Comparison of ENCODE assay signal across 15 mouse cellular contexts in the genomic region with DNA sequence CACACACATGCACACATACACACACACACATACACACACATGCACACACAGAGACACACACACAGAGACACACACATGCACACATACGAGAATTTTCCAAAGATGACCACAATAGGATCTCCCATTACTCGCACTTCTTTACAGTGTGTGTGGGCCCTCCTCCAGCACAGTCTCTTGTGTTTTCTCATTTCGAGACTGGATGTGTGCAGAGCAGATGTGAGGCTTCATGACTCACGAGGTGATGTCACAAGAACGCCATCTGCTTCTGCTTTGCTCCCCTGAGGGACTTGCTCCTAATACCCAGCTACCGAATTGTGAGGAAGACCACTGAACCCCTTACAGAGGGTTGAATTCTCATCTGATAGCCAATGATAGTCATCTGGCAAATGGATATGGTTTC. TPM values are rescaled to one million over a fixed set of nuclear protein-coding genes. Genes with fewer than 3 reads are reported as not detected.
DNase-seq lines count a peak whose midpoint lies in the region; TF ChIP-seq lines count a peak whose summit lies in the region.
"Had no signal": no experiment of that assay in that cellular context is flagged by ENCODE, and none has a peak within 500 bp of the region (broad histone marks: within the 10 kb centered on the region; RNA-seq: fewer than 3 reads in every experiment).

No protein-coding gene starts in this region.

- in situ Hi-C loops in CH12.LX (cut with MboI; ENCODE audit: low pct_ligation_motif_present, low pct_unique_long_range_greater_than_20kb, low sequenced_read_pairs): no loop called here

- peak; percentile 80 for TF ChIP-seq EP300 in CH12.LX (IDR thresholded peaks at IDR 0.05; ENCODE audit: low read length)

- H3K9me3 ChIP-seq in CH12.LX (replicated peaks; ENCODE audit: low read length): no peaks in the 10 kb centered on the region
- H3K9me3 ChIP-seq: liver, embryonic 15.5 days; midbrain, embryonic 15.5 days had no signal

- H3K4me2 ChIP-seq in CH12.LX (ENCODE audit: insufficient read depth, low read depth, poor library complexity, severe bottlenecking): no peak overlapping the region
- H3K4me2 ChIP-seq: liver, embryonic 15.5 days; midbrain, embryonic 15.5 days; neural tube, embryonic 13.5 days had no signal

- WGBS in kidney, adult 2 months: 71% methylated on average over 6 of the region's 6 CpGs

- H3K27me3 ChIP-seq in CH12.LX (replicated peaks): no peaks in the 10 kb centered on the region
- no peaks in the 10 kb centered on the region for H3K27me3 ChIP-seq in kidney, adult 2 months (replicated peaks; ENCODE audit: control insufficient read depth, insufficient read depth, low read length)
- H3K27me3 ChIP-seq: liver, embryonic 15.5 days; midbrain, embryonic 15.5 days; neural tube, embryonic 13.5 days had no signal

- no peak for TF ChIP-seq CTCF in CH12.LX (conservative IDR thresholded peaks at IDR 0.05 in 1 of 2, IDR thresholded peaks at IDR 0.05 in 1 of 2; ENCODE audit: low read depth in 2 of 2, low read length in 2 of 2)
- no peak for TF ChIP-seq CTCF in kidney, adult 2 months (conservative IDR thresholded peaks at IDR 0.05; ENCODE audit: insufficient read depth, insufficient read length, low read depth, low read length)

- TF ChIP-seq POLR2A in CH12.LX (IDR thresholded peaks at IDR 0.05; ENCODE audit: low read depth, low read length): no peak
- TF ChIP-seq POLR2A in kidney, adult 2 months (IDR thresholded peaks at IDR 0.05; ENCODE audit: low read depth, low read length): no peak

- H3K27ac ChIP-seq in CH12.LX (ENCODE audit: insufficient read depth, low read depth): no peak overlapping the region
- H3K27ac ChIP-seq in kidney, adult 2 months (ENCODE audit: insufficient read depth, low read depth, low read length): no peak overlapping the region
- H3K27ac ChIP-seq: liver, embryonic 15.5 days; midbrain, embryonic 15.5 days; neural tube, embryonic 13.5 days had no signal

- H3K4me1 ChIP-seq in CH12.LX (ENCODE audit: control insufficient read depth in 1 of 2, insufficient read depth in 2 of 2): peaks cover 11 to 16% of the 10 kb centered on the region in 2 experiments
- no peaks in the 10 kb centered on the region for H3K4me1 ChIP-seq in kidney, adult 2 months (ENCODE audit: control insufficient read depth, insufficient read depth, low read length)
- H3K4me1 ChIP-seq: liver, embryonic 15.5 days; midbrain, embryonic 15.5 days; neural tube, embryonic 13.5 days had no signal

- no peak overlapping the region for H3K9ac ChIP-seq in CH12.LX (ENCODE audit: insufficient read depth, low read depth)
- H3K9ac ChIP-seq: liver, embryonic 15.5 days; midbrain, embryonic 15.5 days; neural tube, embryonic 13.5 days had no signal

- H3K4me3 ChIP-seq in CH12.LX (replicated peaks in 1 of 3; ENCODE audit: low read depth in 2 of 3, low read length in 2 of 3, poor library complexity in 1 of 3): peak overlapping the region in 1 of 3 experiments; percentile 49
- H3K4me3 ChIP-seq in kidney, adult 2 months (ENCODE audit: insufficient read depth, low read depth, low read length): no peak overlapping the region
- H3K4me3 ChIP-seq: liver, embryonic 15.5 days; midbrain, embryonic 15.5 days; neural tube, embryonic 13.5 days had no signal

- TF ChIP-seq RAD21 in CH12.LX (IDR thresholded peaks at IDR 0.05; ENCODE audit: low read depth, low read length): no peak; the same call in 1 of the 2 replicates

- no peaks in the 10 kb centered on the region for H3K79me2 ChIP-seq in CH12.LX (replicated peaks; ENCODE audit: control insufficient read depth, extremely low read depth, insufficient read depth, poor library complexity, severe bottlenecking)

- dilution Hi-C loops in CH12.LX (cut with MboI; ENCODE audit: extremely low pct_ligation_motif_present, extremely low pct_unique_long_range_greater_than_20kb, low sequenced_read_pairs): no loop called here

- intact Hi-C loops in left cerebral cortex, postnatal 14 days (cut with DNase I): no loop called here
- intact Hi-C loops in heart, postnatal 10 days (cut with DNase I): no loop called here

- no peaks in the 10 kb centered on the region for H3K36me3 ChIP-seq in CH12.LX (replicated peaks in 1 of 2; ENCODE audit: control insufficient read depth in 1 of 2, insufficient read depth in 1 of 2, low read length in 1 of 2)
- H3K36me3 ChIP-seq in kidney, adult 2 months (ENCODE audit: control insufficient read depth, insufficient read depth, low read length): no peaks in the 10 kb centered on the region
- H3K36me3 ChIP-seq: liver, embryonic 15.5 days; midbrain, embryonic 15.5 days; neural tube, embryonic 13.5 days had no signal

- DNase-seq in frontal cortex, postnatal 36 days (ENCODE audit: low spot score in 2 of 2): peak; percentile 25 to 35
- DNase-seq in frontal cortex, postnatal 14 days (ENCODE audit: low spot score in 2 of 2): no peak
- DNase-seq in left cerebral cortex, postnatal 14 days (ENCODE audit: low spot score in 2 of 2): peak; percentile 24 to 38
- DNase-seq in left cerebral cortex, adult 18-20 months (ENCODE audit: low spot score in 2 of 2): no peak
- DNase-seq in CH12.LX (ENCODE audit: extremely low read depth): peak; percentile 69
- DNase-seq in heart, postnatal 10 days: peak; percentile 40 to 56
- DNase-seq in kidney, adult 2 months: no peak
- no peak for DNase-seq in cerebellum, adult 11 months
- DNase-seq: gastrocnemius, postnatal 36 days; retina, postnatal 1 day; thymus, postnatal 4 days had no signal

TF ChIP-seq in CH12.LX, 34 proteins besides CTCF, POLR2A, EP300 and RAD21:
- TF ChIP-seq TBP (conservative IDR thresholded peaks at IDR 0.05; ENCODE audit: low read depth, low read length): no peak
- TF ChIP-seq PAX5 (IDR thresholded peaks at IDR 0.05; ENCODE audit: low read length): no peak
- TF ChIP-seq USF2 (conservative IDR thresholded peaks at IDR 0.05; ENCODE audit: low read depth, low read length): no peak
- no peak for TF ChIP-seq E2F4 (IDR thresholded peaks at IDR 0.05; ENCODE audit: insufficient replicate concordance, low read depth, low read length)
- TF ChIP-seq BHLHE40 (IDR thresholded peaks at IDR 0.05; ENCODE audit: low read depth, low read length): peak; percentile 83
- no peak for TF ChIP-seq GABPA (IDR thresholded peaks at IDR 0.05; ENCODE audit: insufficient replicate concordance, low read depth, low read length)
- peak; percentile 24; the same call in 1 of the 2 replicates for TF ChIP-seq MEF2A (IDR thresholded peaks at IDR 0.05; ENCODE audit: borderline replicate concordance, low read depth, low read length)
- TF ChIP-seq CHD2 (IDR thresholded peaks at IDR 0.05; ENCODE audit: low read length): no peak
- TF ChIP-seq ZC3H11A (IDR thresholded peaks at IDR 0.05; ENCODE audit: low read depth, low read length): no peak
- no peak for TF ChIP-seq ZMIZ1 (IDR thresholded peaks at IDR 0.05; ENCODE audit: low read depth, low read length)
- no peak for TF ChIP-seq NRF1 (IDR thresholded peaks at IDR 0.05; ENCODE audit: low read depth, low read length)
- peak; percentile 53; the same call in 1 of the 2 replicates for TF ChIP-seq RCOR1 (conservative IDR thresholded peaks at IDR 0.05; ENCODE audit: low read depth, low read length)
- TF ChIP-seq IRF4 (IDR thresholded peaks at IDR 0.05; ENCODE audit: low read depth, low read length): peak; percentile 84
- no peak for TF ChIP-seq KAT2A (IDR thresholded peaks at IDR 0.05; ENCODE audit: insufficient replicate concordance, low read length)
- no peak for TF ChIP-seq MAX (IDR thresholded peaks at IDR 0.05; ENCODE audit: low read length)
- TF ChIP-seq JUND (conservative IDR thresholded peaks at IDR 0.05; ENCODE audit: low read depth, low read length): peak; percentile 81
- TF ChIP-seq MAFK (IDR thresholded peaks at IDR 0.05; ENCODE audit: insufficient replicate concordance, low read length): no peak
- no peak for TF ChIP-seq NELFE (IDR thresholded peaks at IDR 0.05; ENCODE audit: low read depth, low read length)
- no peak for TF ChIP-seq POLR2AphosphoS2 (IDR thresholded peaks at IDR 0.05; ENCODE audit: low read depth, low read length)
- TF ChIP-seq ZKSCAN1 (IDR thresholded peaks at IDR 0.05; ENCODE audit: borderline replicate concordance, low read depth, low read length): no peak
- peak; percentile 72; the same call in 1 of the 2 replicates for TF ChIP-seq TCF12 (IDR thresholded peaks at IDR 0.05; ENCODE audit: low read depth, low read length)
- TF ChIP-seq UBTF (IDR thresholded peaks at IDR 0.05; ENCODE audit: low read depth, low read length): no peak
- TF ChIP-seq USF1 (IDR thresholded peaks at IDR 0.05; ENCODE audit: low read depth, low read length): no peak
- TF ChIP-seq JUN (IDR thresholded peaks at IDR 0.05; ENCODE audit: insufficient read depth, low read depth, low read length): peak; percentile 85
- TF ChIP-seq CHD1 (IDR thresholded peaks at IDR 0.05; ENCODE audit: low read depth, low read length): no peak
- no peak for TF ChIP-seq MAZ (IDR thresholded peaks at IDR 0.05; ENCODE audit: low read depth, low read length)
- TF ChIP-seq MYC (IDR thresholded peaks at IDR 0.05; ENCODE audit: low read depth, low read length): no peak
- no peak for TF ChIP-seq ELF1 (IDR thresholded peaks at IDR 0.05; ENCODE audit: low read depth, low read length)
- TF ChIP-seq MXI1 (IDR thresholded peaks at IDR 0.05; ENCODE audit: low read depth, low read length): no peak
- TF ChIP-seq SMC3 (IDR thresholded peaks at IDR 0.05; ENCODE audit: low read depth, low read length): no peak
- TF ChIP-seq SIN3A (IDR thresholded peaks at IDR 0.05; ENCODE audit: low read length): no peak
- no peak for TF ChIP-seq HCFC1 (IDR thresholded peaks at IDR 0.05; ENCODE audit: low read depth, low read length)
- peak; percentile 90 for TF ChIP-seq ETS1 (conservative IDR thresholded peaks at IDR 0.05; ENCODE audit: low read depth, low read length)
- TF ChIP-seq ZNF384 (IDR thresholded peaks at IDR 0.05; ENCODE audit: low read depth, low read length): no peak

RNA-seq across cellular contexts. Expression of gene Cacna1e, which starts 33.1 kb away (rescaled TPM):
- 100 to 1,000 TPM; 151 to 157 TPM for total RNA-seq in left cerebral cortex, postnatal 14 days (2021)
- total RNA-seq in left cerebral cortex, adult 18-20 months (2021): 100 to 1,000 TPM; 141 to 149 TPM
- total RNA-seq in CH12.LX (2012; rRNA removed) (7.2 and 8.5 TPM in 2 replicates), CH12.LX (2014; rRNA removed) (0.45 and 0.60 TPM in 2 replicates)
- polyA plus RNA-seq in CH12.LX (2012; ENCODE audit: insufficient read length, low read depth): 2.2 and 2.5 TPM in 2 replicates
- total RNA-seq in heart, postnatal 10 days (2021): under 1 TPM; 0.17 to 0.34 TPM
- polyA plus RNA-seq in kidney, adult 2 months (2012; rRNA removed): 0.08 and 0.28 TPM in 2 replicates
- polyA plus RNA-seq: C2C12 had no signal

Comparison
In these comparisons a context has a peak if more than half of its experiments do, and no peak if none do; other contexts are left out.
1. DNase-seq: peak in frontal cortex, postnatal 36 days (2 of 2), left cerebral cortex, postnatal 14 days (2 of 2), CH12.LX (single experiment) and heart, postnatal 10 days (2 of 2); none in frontal cortex, postnatal 14 days (0 of 2), left cerebral cortex, adult 18-20 months (0 of 2), kidney, adult 2 months (single experiment) and cerebellum, adult 11 months (single experiment).
2. RNA of gene Cacna1e, which starts 33.1 kb away (total RNA-seq): 151 to 157 TPM in left cerebral cortex, postnatal 14 days and 141 to 149 TPM in left cerebral cortex, adult 18-20 months; 0.45 to 8.5 TPM in CH12.LX and 0.17 to 0.34 TPM in heart, postnatal 10 days; every median in the first group is over 10 times any median in the second.